Mouse (Mus musculus) hindbrain, embryonic 15.5 days (tissue): Measurements from ENCODE around the gene Ccdc174. TPM values are rescaled to one million over a fixed set of nuclear protein-coding genes. Genes with fewer than 3 reads are reported as not detected.
"Not testable (repeated sequence)": the region's sequence is repeated elsewhere in the genome, so short reads cannot be mapped to it uniquely, and the experiment has no call there.

Experiments used
- ATAC-seq: fragments of 200-750 bp; cut with Nextera tagmentation; 2 replicates; pipeline ENCODE4 v1.8.0; 2017; ENCODE audit warnings: low read depth, moderate number of reproducible peaks, moderate TSS enrichment; ENCODE audit not compliant: low FRiP score
- H3K27ac ChIP-seq: fragments of 300-500 bp; sonication (generic); replicated peaks from 2 replicates; pipeline ENCODE4 v1.5.1; 2015; ENCODE audit warnings: mild to moderate bottlenecking, inconsistent platforms
- H3K27me3 ChIP-seq: fragments of 300-500 bp; sonication (generic); 2 replicates; pipeline ENCODE4 v1.6.1; 2015; ENCODE audit warnings: control low read depth, inconsistent platforms
- H3K36me3 ChIP-seq: fragments of 300-500 bp; sonication (generic); 2 replicates; pipeline ENCODE4 v1.6.1; 2015; ENCODE audit warnings: control low read depth, inconsistent platforms
- H3K4me1 ChIP-seq: fragments of 300-500 bp; sonication (generic); replicated peaks from 2 replicates; pipeline ENCODE4 v1.6.1; 2015; ENCODE audit warnings: control low read depth, inconsistent platforms
- H3K4me2 ChIP-seq: fragments of 300-500 bp; sonication (generic); 2 replicates; pipeline ENCODE4 v1.6.1; 2015; ENCODE audit warnings: moderate library complexity, mild to moderate bottlenecking, inconsistent platforms
- H3K4me3 ChIP-seq: fragments of 300-500 bp; sonication (generic); 2 replicates; pipeline ENCODE4 v1.5.1; 2015; ENCODE audit warnings: mild to moderate bottlenecking, inconsistent platforms
- H3K9ac ChIP-seq: fragments of 300-500 bp; sonication (generic); 2 replicates; pipeline ENCODE4 v1.6.1; 2015; ENCODE audit warnings: inconsistent platforms
- H3K9me3 ChIP-seq: fragments of 300-500 bp; sonication (generic); 2 replicates; pipeline ENCODE4 v1.6.1; 2016; ENCODE audit warnings: control low read depth, inconsistent platforms
- WGBS: fragments of 180-500 bp; shearing (Covaris S2); methylation state at CpG from one replicate; pipeline ENCODE4 v1.1.7; 2015; 5-methylcytosine and 5-hydroxymethylcytosine counted together
- polyA plus RNA-seq: library from polyadenylated mRNA; unstranded; fragments of >200 nt; fragmentation: Nextera tagmentation; extraction: Ambion mirVana; gene quantifications from 2 replicates; pipeline ENCODE4 v1.2.1, GENCODE M21; 2015

Ccdc174 gene
- polyA plus RNA-seq, 1 experiment from 2014 or later, result 30.5 TPM

- Histone ChIP-seq H3K36me3 (no peaks in the 10 kb centered on the region), H3K27ac (no peak overlapping the region), H3K4me3 (no peak overlapping the region), H3K27me3 (peaks cover 5% of the 10 kb centered on the region; the same call in 1 of the 2 replicates), H3K9me3 (no peaks in the 10 kb centered on the region), H3K4me2 (no peak overlapping the region), H3K4me1 (peaks cover 4% of the 10 kb centered on the region; the same call in 1 of the 2 replicates), H3K9ac (no peak overlapping the region)
- 72% methylated on average over 2 of the region's 2 CpGs for WGBS
- no peak for ATAC-seq
Measured at GRCm38 (mm10) chr6:91872781-91873180, 5.1 kb upstream of the Ccdc174 start.

DNA sequence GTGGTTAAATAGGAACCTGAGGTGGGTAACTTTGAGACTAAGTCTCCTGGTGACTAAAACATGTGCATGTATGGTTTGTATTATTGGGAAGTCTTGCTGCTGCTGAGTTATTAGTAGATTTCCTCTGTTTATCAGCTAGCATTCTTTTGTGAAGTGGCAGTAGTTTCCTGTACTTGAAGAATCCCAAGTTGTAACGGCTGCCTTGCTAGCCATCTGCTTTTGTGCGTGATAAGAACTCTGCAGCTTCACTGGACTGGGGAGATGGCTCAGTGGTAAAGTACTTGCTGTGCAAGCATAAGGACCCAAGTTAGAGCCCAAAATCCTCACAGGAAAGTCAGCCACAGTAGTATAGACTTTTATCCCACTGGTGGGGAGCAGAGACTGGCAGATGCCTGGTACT, 6.0 kb downstream of the Ccdc174 start:
- Histone ChIP-seq H3K36me3 (peaks cover 67% of the 10 kb centered on the region), H3K9me3 (no peaks in the 10 kb centered on the region), H3K27ac (no peak overlapping the region), H3K27me3 (no peaks in the 10 kb centered on the region), H3K4me3 (no peak overlapping the region), H3K9ac (no peak overlapping the region), H3K4me1 (peaks cover 12% of the 10 kb centered on the region), H3K4me2 (no peak overlapping the region)
- ATAC-seq, result no peak
- WGBS, result 89% methylated on average over 2 of the region's 2 CpGs

- Histone ChIP-seq H3K36me3 (peaks cover 83% of the 10 kb centered on the region), H3K9ac (no peak overlapping the region), H3K9me3 (no peaks in the 10 kb centered on the region), H3K4me3 (no peak overlapping the region), H3K4me1 (no peaks in the 10 kb centered on the region), H3K27ac (no peak overlapping the region), H3K4me2 (no peak overlapping the region), H3K27me3 (no peaks in the 10 kb centered on the region)
- no peak for ATAC-seq
- 78% methylated on average over 3 of the region's 3 CpGs for WGBS
Measured at GRCm38 (mm10) chr6:91889255-91889906, 11.5 kb downstream of the Ccdc174 start.

DNA sequence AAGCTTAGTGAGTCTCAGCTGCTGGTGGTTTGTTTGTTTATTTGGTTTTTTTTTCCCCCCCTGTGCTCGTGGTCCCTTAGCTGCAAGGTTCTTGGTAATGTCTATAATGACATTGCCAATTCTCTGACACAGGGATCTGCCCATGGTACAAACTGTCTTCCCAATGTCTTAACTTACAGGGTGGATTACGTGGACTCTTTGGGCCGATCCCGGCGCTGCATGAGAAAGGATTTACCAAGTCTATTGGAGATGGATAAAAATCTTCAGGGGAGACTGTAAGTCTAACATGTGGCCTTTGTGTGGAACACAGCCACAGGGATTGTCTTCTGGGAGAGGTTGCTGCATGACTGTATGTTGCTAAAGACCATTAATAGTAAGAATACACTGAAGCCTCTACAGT, 12.8 kb downstream of the Ccdc174 start:
- H3K9ac ChIP-seq, result no peak overlapping the region
- H3K9me3 ChIP-seq, result no peaks in the 10 kb centered on the region
- WGBS, result 92% methylated on average over 5 of the region's 5 CpGs
- H3K4me1 ChIP-seq, result no peaks in the 10 kb centered on the region
- no peak overlapping the region for H3K4me2 ChIP-seq
- H3K27me3 ChIP-seq, result no peaks in the 10 kb centered on the region
- no peak for ATAC-seq
- no peak overlapping the region for H3K4me3 ChIP-seq
- no peak overlapping the region for H3K27ac ChIP-seq
- peaks cover 84% of the 10 kb centered on the region for H3K36me3 ChIP-seq

- Histone ChIP-seq H3K4me1 (no peaks in the 10 kb centered on the region), H3K27ac (no peak overlapping the region), H3K4me3 (no peak overlapping the region), H3K9ac (no peak overlapping the region), H3K36me3 (peaks cover 85% of the 10 kb centered on the region), H3K9me3 (no peaks in the 10 kb centered on the region), H3K27me3 (no peaks in the 10 kb centered on the region), H3K4me2 (no peak overlapping the region)
- WGBS, result 96% methylated on average over 2 of the region's 2 CpGs
- no peak for ATAC-seq
Measured at GRCm38 (mm10) chr6:91891776-91892175, 13.9 kb downstream of the Ccdc174 start.

- 95% methylated on average over 3 of the region's 3 CpGs for WGBS
- Histone ChIP-seq H3K27me3 (no peaks in the 10 kb centered on the region), H3K9ac (no peak overlapping the region), H3K9me3 (no peaks in the 10 kb centered on the region), H3K4me1 (no peaks in the 10 kb centered on the region), H3K4me3 (no peak overlapping the region), H3K36me3 (peaks cover 88% of the 10 kb centered on the region), H3K4me2 (no peak overlapping the region), H3K27ac (no peak overlapping the region)
- ATAC-seq, result no peak
Measured at GRCm38 (mm10) chr6:91896783-91897182, 18.9 kb downstream of the Ccdc174 start.

DNA sequence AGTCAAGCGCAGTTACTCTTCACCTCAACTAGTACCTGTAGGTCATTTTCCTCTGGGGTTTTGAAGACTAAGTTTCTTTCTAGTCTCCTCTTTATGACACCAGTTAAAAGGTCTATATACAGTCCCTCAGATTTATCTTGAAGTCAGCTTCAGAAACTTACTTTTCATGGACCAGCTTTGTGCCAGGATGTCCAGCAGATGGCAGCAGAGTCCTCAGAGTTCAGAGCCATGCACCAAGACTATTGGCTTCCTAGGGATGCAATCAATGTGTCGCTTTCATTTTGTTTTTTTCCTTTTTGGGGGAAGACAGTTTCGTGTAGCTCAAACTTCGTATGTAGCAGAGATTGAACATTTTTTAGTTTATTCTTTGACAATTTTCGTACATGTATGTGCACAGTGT, 23.7 kb downstream of the Ccdc174 start:
- Histone ChIP-seq H3K4me1 (no peaks in the 10 kb centered on the region), H3K27me3 (no peaks in the 10 kb centered on the region), H3K9ac (no peak overlapping the region), H3K4me2 (no peak overlapping the region), H3K4me3 (no peak overlapping the region), H3K9me3 (no peaks in the 10 kb centered on the region), H3K27ac (no peak overlapping the region), H3K36me3 (peaks cover 52% of the 10 kb centered on the region)
- peak; percentile 72 for ATAC-seq
- WGBS, result 32% methylated on average over 5 of the region's 5 CpGs

DNA sequence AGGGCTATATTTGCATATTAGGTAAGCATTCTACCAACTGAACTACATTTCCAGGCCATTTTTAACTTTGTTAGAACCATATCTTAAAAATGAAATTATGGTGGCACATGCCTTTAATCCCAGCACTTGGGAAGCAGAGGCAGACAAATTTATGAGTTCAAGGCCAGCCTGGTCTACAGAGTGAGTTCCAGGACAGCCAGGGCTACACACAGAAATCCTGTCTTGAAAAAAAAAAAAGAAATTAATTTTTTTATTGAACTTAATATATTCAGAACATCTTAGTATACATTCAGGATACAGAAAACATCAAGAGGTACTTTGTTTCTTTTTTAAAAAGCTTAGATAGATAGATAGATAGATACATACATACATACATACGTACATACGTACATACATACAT, 24.7 kb downstream of the Ccdc174 start, which contains the start of gene 4930590J08Rik:
4930590J08Rik (plus strand) TSS at position 301 of the 400 bp plus-strand sequence.
- H3K4me2 ChIP-seq, H3K4me3 ChIP-seq, H3K4me1 ChIP-seq, ATAC-seq, H3K27ac ChIP-seq, H3K27me3 ChIP-seq, H3K9ac ChIP-seq, H3K9me3 ChIP-seq: not testable (repeated sequence)
- H3K36me3 ChIP-seq, result peaks cover 42% of the 10 kb centered on the region
- 97% methylated on average over 2 of the region's 2 CpGs for WGBS

GRCm38 (mm10) chr6:91914011-91914410, 36.2 kb downstream of the Ccdc174 start:
- no peak overlapping the region for H3K4me3 ChIP-seq
- ATAC-seq, result no peak
- no peak overlapping the region for H3K4me2 ChIP-seq
- no peak overlapping the region for H3K27ac ChIP-seq
- H3K9me3 ChIP-seq, result no peaks in the 10 kb centered on the region
- no peaks in the 10 kb centered on the region for H3K36me3 ChIP-seq
- no peaks in the 10 kb centered on the region for H3K27me3 ChIP-seq
- WGBS, result 89% methylated on average over 10 of the region's 10 CpGs
- no peak overlapping the region for H3K9ac ChIP-seq
- H3K4me1 ChIP-seq, result no peaks in the 10 kb centered on the region

GRCm38 (mm10) chr6:91917286-91917685, 39.4 kb downstream of the Ccdc174 start:
- H3K27me3 ChIP-seq, result no peaks in the 10 kb centered on the region
- H3K36me3 ChIP-seq, result no peaks in the 10 kb centered on the region
- WGBS, result 46% methylated on average over 4 of the region's 4 CpGs
- H3K27ac ChIP-seq, result no peak overlapping the region
- no peaks in the 10 kb centered on the region for H3K4me1 ChIP-seq
- no peak for ATAC-seq
- no peak overlapping the region for H3K4me2 ChIP-seq
- no peak overlapping the region for H3K4me3 ChIP-seq
- H3K9ac ChIP-seq, result no peak overlapping the region
- H3K9me3 ChIP-seq, result no peaks in the 10 kb centered on the region

DNA sequence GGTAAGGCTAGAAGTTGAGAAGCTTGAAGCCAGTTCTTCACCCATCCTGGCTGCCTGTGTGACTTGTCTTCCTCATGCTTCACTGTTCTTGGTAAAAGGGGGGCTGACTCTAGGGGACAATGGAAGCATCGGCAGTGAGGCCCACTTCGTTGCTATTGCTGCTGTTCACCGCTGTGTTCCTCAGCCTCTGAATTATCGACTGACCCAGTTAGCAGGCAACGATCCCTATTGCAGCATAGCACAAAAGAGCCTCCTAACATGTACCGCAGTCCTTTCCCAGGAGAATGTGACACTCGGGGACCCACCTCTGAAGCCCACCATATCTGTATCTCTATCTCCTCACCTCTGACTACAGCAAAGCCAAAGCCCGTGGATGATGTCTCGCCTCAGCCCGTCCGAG, 39.9 kb downstream of the Ccdc174 start:
- H3K27me3 ChIP-seq, result no peaks in the 10 kb centered on the region

DNA sequence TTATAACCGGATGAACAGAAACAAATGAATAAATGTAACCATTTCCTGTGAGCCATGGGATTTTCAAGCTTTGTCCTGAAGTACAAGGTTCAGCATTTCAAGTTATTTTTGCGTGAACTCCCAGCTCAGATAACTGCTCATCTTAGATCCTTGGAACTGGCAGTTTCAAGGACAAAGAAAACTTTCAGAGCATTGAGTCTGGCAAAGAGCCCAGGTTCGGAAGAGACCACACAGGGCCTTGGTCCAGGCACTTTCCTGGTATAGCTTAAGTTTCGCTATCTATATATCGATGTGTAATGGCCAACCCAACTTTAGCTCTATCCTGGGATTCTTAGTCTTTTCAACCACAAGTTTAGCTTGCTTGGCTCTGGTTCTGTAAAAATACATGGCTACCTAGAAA, 53.4 kb downstream of the Ccdc174 start:
- Histone ChIP-seq H3K9me3 (no peaks in the 10 kb centered on the region), H3K27me3 (no peaks in the 10 kb centered on the region), H3K9ac (no peak overlapping the region), H3K4me2 (no peak overlapping the region), H3K4me3 (no peak overlapping the region), H3K36me3 (no peaks in the 10 kb centered on the region), H3K27ac (no peak overlapping the region), H3K4me1 (no peaks in the 10 kb centered on the region)
- WGBS, result 72% methylated on average over 5 of the region's 5 CpGs
- ATAC-seq, result no peak

More for the DNA sequence above, 39.9 kb downstream of the Ccdc174 start:
- Histone ChIP-seq H3K4me1 (no peaks in the 10 kb centered on the region), H3K4me3 (no peak overlapping the region), H3K9me3 (no peaks in the 10 kb centered on the region), H3K27ac (no peak overlapping the region), H3K4me2 (no peak overlapping the region), H3K36me3 (no peaks in the 10 kb centered on the region), H3K9ac (no peak overlapping the region)
- whole genome bisulfite sequencing, result 71% methylated on average over 11 of the region's 11 CpGs
- ATAC-seq, result no peak

- H3K36me3 ChIP-seq, result no peaks in the 10 kb centered on the region
- H3K4me1 ChIP-seq, result no peaks in the 10 kb centered on the region
- H3K27ac ChIP-seq, result no peak overlapping the region
- no peak overlapping the region for H3K4me3 ChIP-seq
- H3K9ac ChIP-seq, result no peak overlapping the region
- H3K9me3 ChIP-seq, result no peaks in the 10 kb centered on the region
- no peak overlapping the region for H3K4me2 ChIP-seq
- 49% methylated on average over 4 of the region's 4 CpGs for WGBS
- ATAC-seq, result no peak
- H3K27me3 ChIP-seq, result no peaks in the 10 kb centered on the region
Measured at GRCm38 (mm10) chr6:91938491-91938890, 60.6 kb downstream of the Ccdc174 start.
